Mouse (Mus musculus) spleen, adult 12 weeks (tissue): ENCODE results near the gene Ociad1.

Source experiments
- DNase-seq: peaks from one replicate; pipeline ENCODE4 v3.0.0; 2022; ENCODE audit warnings: low spot score

Gene Ociad1

GRCm38 (mm10) chr5:73339779-73340722 lies 47.5 kb downstream of the Ociad1 start:
- no peak for DNase-seq

GRCm38 (mm10) chr5:73340723-73341235 lies 48.2 kb downstream of the Ociad1 start, which contains the start of gene Ociad2:
Gene Ociad2, minus strand, starts transcription at chr5:73341028.
- DNase-seq, result no peak

GRCm38 (mm10) chr5:73342701-73343355 lies 50.2 kb downstream of the Ociad1 start:
- DNase-seq, result no peak

GRCm38 (mm10) chr5:73344310-73344709 lies 51.7 kb downstream of the Ociad1 start:
- no peak for DNase-seq

DNA sequence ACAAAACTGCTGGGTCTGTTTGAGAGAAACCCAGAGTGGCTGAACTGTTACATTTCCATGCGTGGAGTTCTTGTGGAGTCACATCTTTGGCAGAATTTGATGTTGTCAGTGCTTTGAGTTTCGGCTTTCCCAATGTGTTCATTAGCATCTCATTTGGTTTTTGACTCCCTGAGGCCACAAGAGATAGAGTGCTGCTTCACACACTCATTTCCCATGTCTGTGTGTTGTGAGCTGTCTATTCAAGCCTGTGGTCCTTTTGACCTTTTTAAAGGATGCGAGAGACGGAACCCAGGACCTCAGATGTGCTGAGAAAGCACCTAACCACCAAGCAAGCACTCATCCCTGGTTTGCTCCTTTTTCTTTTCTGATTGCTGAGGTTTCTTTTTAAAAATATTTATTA lies 52.7 kb downstream of the Ociad1 start:
- no peak for DNase-seq

GRCm38 (mm10) chr5:73349514-73349913 lies 56.9 kb downstream of the Ociad1 start:
- DNase-seq, result no peak

- DNase-seq, result no peak
Measured at GRCm38 (mm10) chr5:73351796-73352195, 59.2 kb downstream of the Ociad1 start.

DNA sequence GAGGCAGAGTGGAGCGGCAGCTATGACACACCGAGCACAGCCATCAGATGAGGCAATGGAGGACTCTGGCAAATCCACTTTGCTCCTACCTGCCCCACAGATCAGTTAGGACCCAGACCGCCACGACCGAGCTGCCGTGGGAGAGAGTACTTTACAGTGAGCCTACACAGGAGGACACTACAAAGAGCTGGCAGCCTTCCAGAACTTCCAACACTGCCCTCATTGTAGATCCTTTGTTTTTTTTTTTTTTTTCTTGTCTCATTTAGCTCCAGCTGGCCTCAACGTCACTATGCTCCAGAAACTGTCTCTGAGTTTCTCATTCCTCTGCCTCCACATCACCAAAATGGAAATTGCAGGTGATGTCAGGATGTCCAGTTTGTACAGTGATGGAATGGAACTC lies 60.9 kb downstream of the Ociad1 start:
- no peak for DNase-seq

GRCm38 (mm10) chr5:73353978-73354377 lies 61.4 kb downstream of the Ociad1 start:
- no peak for DNase-seq

DNA sequence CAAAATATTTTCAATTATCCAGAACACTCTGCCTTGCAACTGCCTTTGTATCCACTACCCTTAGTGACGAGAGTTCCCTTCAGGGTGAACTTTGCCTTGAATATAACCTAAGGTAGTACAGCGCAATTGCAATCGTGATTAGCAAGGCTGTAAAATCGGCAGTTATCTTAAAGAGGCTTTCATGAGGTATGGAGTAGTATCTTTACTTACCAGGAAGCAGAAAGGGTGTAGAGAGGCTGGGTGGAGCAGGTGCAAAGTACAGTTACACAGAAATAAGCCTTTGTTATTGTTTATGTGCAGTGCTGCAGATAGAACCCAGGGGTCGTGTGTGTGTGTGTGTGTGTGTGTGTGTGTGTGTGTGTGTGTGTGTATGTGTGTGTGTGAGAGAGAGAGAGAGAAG lies 62.8 kb downstream of the Ociad1 start:
- no peak for DNase-seq

GRCm38 (mm10) chr5:73359134-73359751 lies 66.7 kb downstream of the Ociad1 start:
- no peak for DNase-seq

- DNase-seq, result no peak
Measured at GRCm38 (mm10) chr5:73359752-73360141, 67.2 kb downstream of the Ociad1 start.

DNA sequence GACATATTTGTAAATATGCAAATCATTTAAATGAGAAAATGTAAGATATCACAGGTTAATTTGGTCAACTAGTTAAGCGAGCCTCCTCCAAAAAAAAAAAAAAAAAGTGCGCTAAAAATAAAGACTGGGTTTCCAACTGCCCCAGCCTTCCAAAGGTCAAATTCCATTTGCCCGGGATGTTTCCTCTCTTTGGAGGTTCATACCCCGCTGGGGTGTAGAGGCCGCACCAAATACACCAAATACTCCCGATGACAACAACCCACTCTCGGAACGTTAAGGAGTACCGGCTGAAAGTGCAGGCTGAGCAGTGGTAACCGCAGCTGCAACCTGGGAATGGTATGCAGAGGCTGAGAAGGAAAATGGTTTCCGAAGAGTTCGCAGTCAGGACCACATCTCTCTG lies 67.7 kb downstream of the Ociad1 start:
- no peak for DNase-seq

DNA sequence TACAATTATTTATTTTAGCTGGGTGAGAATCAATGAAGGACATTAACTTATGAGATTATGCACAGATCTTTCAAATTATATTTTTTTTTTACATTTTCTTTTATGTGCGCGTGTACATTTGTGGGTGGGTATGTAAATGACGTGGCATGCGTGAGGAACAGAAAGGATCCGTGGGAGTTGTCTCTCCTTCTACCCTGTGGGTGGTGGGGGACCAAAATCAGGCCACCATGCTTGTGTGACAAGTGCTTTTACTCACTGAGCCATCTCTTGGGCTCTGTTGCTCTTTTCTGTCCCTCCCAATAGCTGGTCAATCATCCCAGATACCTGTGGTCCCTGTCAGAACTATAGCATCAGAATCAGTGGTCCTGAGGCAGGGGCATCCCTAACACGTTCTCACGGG lies 69.8 kb downstream of the Ociad1 start:
- DNase-seq, result no peak

DNA sequence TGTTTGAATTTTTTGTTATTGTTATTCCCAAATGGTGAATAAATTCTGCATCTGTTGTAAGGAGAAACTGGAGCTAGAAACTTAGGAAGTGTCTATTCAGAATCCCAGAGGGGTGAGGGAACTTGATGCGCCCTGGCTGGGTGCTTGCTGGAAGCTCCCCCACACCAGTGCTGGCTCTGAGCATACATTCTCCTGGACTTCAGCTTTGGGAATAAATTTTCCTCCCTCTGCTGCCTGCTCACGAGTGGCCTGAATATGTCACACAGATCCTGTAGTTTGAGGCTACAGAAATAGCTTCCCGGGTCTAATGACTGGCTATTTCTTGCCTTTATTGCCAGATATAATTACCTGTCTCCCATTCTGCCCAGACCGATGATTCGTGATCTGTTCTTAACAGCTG lies 70.2 kb downstream of the Ociad1 start:
- DNase-seq, result no peak
